Mouse (Mus musculus) adrenal gland, adult 18-20 months (tissue): Measurements from ENCODE around the gene Dstn. TPM values are rescaled to one million over a fixed set of nuclear protein-coding genes. Genes with fewer than 3 reads are reported as not detected.

Experiments
- DNase-seq, 2 experiments: peaks; one replicate each; pipeline ENCODE4 v3.0.0; 2021 to 2022; ENCODE audit warnings: low spot score in 2 of 2
- total RNA-seq, 2 experiments: library from RNA; stranded (reverse); gene quantifications; 1 replicate in 1 of 2; 2 replicates in 1 of 2; pipeline ENCODE4 v1.2.3; 2021

The Dstn gene
- total RNA-seq, 2 experiments from 2014 or later: 183 to 264 TPM

GRCm38 (mm10) chr2:143914221-143914620 lies 899 bp upstream of the Dstn start:
- no peak for DNase-seq

- no peak for DNase-seq
These were observed 548 bp downstream of the Dstn start for GRCm38 (mm10) chr2:143915600-143916135.

GRCm38 (mm10) chr2:143916229-143916628 lies 1.1 kb downstream of the Dstn start:
- DNase-seq: no peak

- DNase-seq: no peak
These were observed 2.5 kb downstream of the Dstn start for GRCm38 (mm10) chr2:143917622-143918021.

- DNase-seq: no peak
These were observed 3.8 kb downstream of the Dstn start for GRCm38 (mm10) chr2:143918831-143919502.

- no peak for DNase-seq
These were observed 9.0 kb downstream of the Dstn start for GRCm38 (mm10) chr2:143924085-143924484.

GRCm38 (mm10) chr2:143925826-143926225 lies 10.7 kb downstream of the Dstn start:
- no peak for DNase-seq

- no peak for DNase-seq
These were observed 14.6 kb downstream of the Dstn start for GRCm38 (mm10) chr2:143929607-143930311.

GRCm38 (mm10) chr2:143932340-143932873 lies 17.3 kb downstream of the Dstn start:
- no peak for DNase-seq

- DNase-seq: no peak
These were observed 18.4 kb downstream of the Dstn start for GRCm38 (mm10) chr2:143933516-143933915.

- no peak for DNase-seq
These were observed 19.3 kb downstream of the Dstn start for GRCm38 (mm10) chr2:143934439-143934838.

GRCm38 (mm10) chr2:143937861-143938260 lies 22.7 kb downstream of the Dstn start:
- no peak for DNase-seq

- no peak for DNase-seq
These were observed 25.3 kb downstream of the Dstn start for GRCm38 (mm10) chr2:143940406-143940805.

GRCm38 (mm10) chr2:143944796-143945195 lies 29.7 kb downstream of the Dstn start:
- no peak for DNase-seq

- peak in 1 of 2 experiments; percentile 29 for DNase-seq
These were observed 30.5 kb downstream of the Dstn start for GRCm38 (mm10) chr2:143945466-143946075.

- DNase-seq: no peak
These were observed 31.3 kb downstream of the Dstn start for GRCm38 (mm10) chr2:143946399-143946798.

- DNase-seq: no peak
These were observed 32.9 kb downstream of the Dstn start for GRCm38 (mm10) chr2:143947981-143948380.

- peak in 1 of 2 experiments; percentile 15 for DNase-seq
These were observed 33.3 kb downstream of the Dstn start for GRCm38 (mm10) chr2:143948416-143948815.

GRCm38 (mm10) chr2:143949217-143949616 lies 34.1 kb downstream of the Dstn start:
- peak in 1 of 2 experiments; percentile 16 for DNase-seq

- DNase-seq: peak in 1 of 2 experiments; percentile 14
These were observed 35.3 kb downstream of the Dstn start for GRCm38 (mm10) chr2:143950290-143951027.

- peak in 1 of 2 experiments; percentile 12 for DNase-seq
These were observed 35.9 kb downstream of the Dstn start for GRCm38 (mm10) chr2:143951028-143951420.
